Mouse (Mus musculus): ENCODE data around the gene Epb41l5.

DNA sequence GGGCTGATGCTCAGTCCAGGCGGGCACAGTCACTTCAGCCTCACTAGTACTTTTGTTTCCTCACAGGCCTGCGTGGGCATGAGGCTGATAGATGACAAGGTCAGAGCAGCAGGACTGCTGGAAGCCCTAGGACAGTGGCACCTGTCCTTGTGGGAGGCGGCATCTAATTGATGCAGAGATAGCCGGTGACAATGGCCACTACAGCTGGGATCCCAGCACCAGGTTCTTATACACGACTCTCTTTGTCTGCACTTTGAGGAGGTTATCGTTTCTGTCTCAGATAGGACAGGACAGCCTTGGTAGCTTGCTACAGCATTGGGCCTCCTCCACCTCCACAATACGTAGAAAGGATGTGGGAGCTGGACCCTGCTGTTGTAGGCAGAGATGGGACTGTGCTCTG lies 125.4 kb downstream of the Epb41l5 start:
- no peak for TF ChIP-seq CTCF (conservative IDR thresholded peaks at IDR 0.05; ENCODE audit: insufficient read depth, insufficient read length, low read depth, low read length)
- no peak for TF ChIP-seq POLR2A (IDR thresholded peaks at IDR 0.05; ENCODE audit: low read depth, low read length)

Measured in kidney, adult 2 months (tissue).